Mouse (Mus musculus) CH12.LX (cell line): ENCODE measurements around the gene Ppm1b. TPM values are rescaled to one million over a fixed set of nuclear protein-coding genes. Genes with fewer than 3 reads are reported as not detected.

Experiments
- DNase-seq: peaks from one replicate; pipeline ENCODE4 v3.0.0-alpha.2; 2013; ENCODE audit errors: extremely low read depth
- H3K27ac ChIP-seq: 2 replicates; pipeline ENCODE4 v1.5.1; 2012; ENCODE audit warnings: low read depth, mild to moderate bottlenecking, control low read depth, moderate library complexity; ENCODE audit not compliant: insufficient read depth
- H3K27me3 ChIP-seq: replicated peaks from 2 replicates; pipeline ENCODE3; 2012; ENCODE audit warnings: inconsistent platforms
- H3K36me3 ChIP-seq, 2 experiments: replicated peaks in 1 of 2; 2 replicates each; pipeline versions ENCODE3 to v1.6.1; 2012; ENCODE audit warnings: inconsistent platforms in 1 of 2, low read length in 1 of 2, mild to moderate bottlenecking in 1 of 2, mixed read lengths in 1 of 2, moderate library complexity in 1 of 2; ENCODE audit not compliant: control insufficient read depth in 1 of 2, insufficient read depth in 1 of 2
- H3K4me1 ChIP-seq, 2 experiments: 2 replicates each; pipeline ENCODE4 v1.6.1; 2012; ENCODE audit warnings: inconsistent platforms in 1 of 2, moderate library complexity in 1 of 2; ENCODE audit not compliant: insufficient read depth in 2 of 2, control insufficient read depth in 1 of 2
- H3K4me2 ChIP-seq: 2 replicates; pipeline ENCODE4 v1.6.1; 2012; ENCODE audit warnings: low read depth, mild to moderate bottlenecking, control low read depth; ENCODE audit not compliant: poor library complexity, insufficient read depth, severe bottlenecking
- H3K4me3 ChIP-seq, 3 experiments: fragments of 150-350 bp in 1 of 3; sonication (generic) in 1 of 3; replicated peaks in 1 of 3; 2 replicates each; pipeline versions ENCODE3 to v1.5.1; 2011 to 2012; ENCODE audit warnings: low read depth in 2 of 3, low read length in 2 of 3, mild to moderate bottlenecking in 2 of 3, moderate library complexity in 2 of 3, control low read depth in 1 of 3, improper control_type of control experiment in 1 of 3, inconsistent platforms in 1 of 3, mixed read lengths in 1 of 3; ENCODE audit not compliant: poor library complexity in 1 of 3
- H3K79me2 ChIP-seq: replicated peaks from 2 replicates; pipeline ENCODE4 v1.6.1; 2012; ENCODE audit warnings: mild to moderate bottlenecking, moderate library complexity; ENCODE audit not compliant: control insufficient read depth, poor library complexity, insufficient read depth, severe bottlenecking; ENCODE audit errors: extremely low read depth
- H3K9ac ChIP-seq: 2 replicates; pipeline ENCODE4 v1.6.1; 2012; ENCODE audit warnings: low read depth, mild to moderate bottlenecking, control low read depth, moderate library complexity; ENCODE audit not compliant: insufficient read depth
- H3K9me3 ChIP-seq: replicated peaks from 2 replicates; pipeline ENCODE3; 2012; ENCODE audit warnings: low read length, inconsistent platforms, mixed read lengths
- BHLHE40 ChIP-seq: IDR thresholded peaks from 2 replicates; pipeline ENCODE4 v1.6.1; 2011; ENCODE audit warnings: mild to moderate bottlenecking, low read depth, low read length, improper control_type of control experiment
- CHD2 ChIP-seq: IDR thresholded peaks from 2 replicates; pipeline ENCODE4 v1.6.1; 2011; ENCODE audit warnings: low read length, improper control_type of control experiment
- E2F4 ChIP-seq: IDR thresholded peaks from 2 replicates; pipeline ENCODE4 v1.6.1; 2011; ENCODE audit warnings: low read depth, low read length, improper control_type of control experiment; ENCODE audit not compliant: insufficient replicate concordance
- ELF1 ChIP-seq: IDR thresholded peaks from 2 replicates; pipeline ENCODE4 v1.6.1; 2014; ENCODE audit warnings: low read depth, mild to moderate bottlenecking, inconsistent platforms, low read length, improper control_type of control experiment
- EP300 ChIP-seq: IDR thresholded peaks from 2 replicates; pipeline ENCODE4 v1.6.1; 2011; ENCODE audit warnings: low read length, improper control_type of control experiment
- HCFC1 ChIP-seq: IDR thresholded peaks from 2 replicates; pipeline ENCODE4 v1.6.1; 2012; ENCODE audit warnings: low read depth, mild to moderate bottlenecking, inconsistent platforms, low read length, improper control_type of control experiment
- IRF4 ChIP-seq: IDR thresholded peaks from 2 replicates; pipeline ENCODE4 v1.6.1; 2014; ENCODE audit warnings: low read depth, mild to moderate bottlenecking, inconsistent platforms, low read length, improper control_type of control experiment
- JUND ChIP-seq: conservative IDR thresholded peaks from 2 replicates; pipeline ENCODE4 v1.6.1; 2011; ENCODE audit warnings: low read depth, low read length, improper control_type of control experiment
- KAT2A ChIP-seq: IDR thresholded peaks from 2 replicates; pipeline ENCODE4 v1.6.1; 2012; ENCODE audit warnings: low read length, improper control_type of control experiment, inconsistent platforms; ENCODE audit not compliant: insufficient replicate concordance
- MAFK ChIP-seq: IDR thresholded peaks from 2 replicates; pipeline ENCODE4 v1.6.1; 2011; ENCODE audit warnings: low read length, improper control_type of control experiment; ENCODE audit not compliant: insufficient replicate concordance
- MAX ChIP-seq: IDR thresholded peaks from 2 replicates; pipeline ENCODE4 v1.6.1; 2011; ENCODE audit warnings: low read length, improper control_type of control experiment
- MAZ ChIP-seq: IDR thresholded peaks from 2 replicates; pipeline ENCODE4 v1.6.1; 2012; ENCODE audit warnings: low read depth, mild to moderate bottlenecking, inconsistent platforms, low read length, improper control_type of control experiment, moderate library complexity
- MEF2A ChIP-seq: IDR thresholded peaks from 2 replicates; pipeline ENCODE4 v1.6.1; 2014; ENCODE audit warnings: low read depth, mild to moderate bottlenecking, inconsistent platforms, low read length, improper control_type of control experiment, borderline replicate concordance
- MXI1 ChIP-seq: IDR thresholded peaks from 2 replicates; pipeline ENCODE4 v1.6.1; 2011; ENCODE audit warnings: mild to moderate bottlenecking, low read depth, low read length, improper control_type of control experiment
- MYC ChIP-seq: IDR thresholded peaks from 2 replicates; pipeline ENCODE4 v1.6.1; 2011; ENCODE audit warnings: low read depth, mild to moderate bottlenecking, improper control_type of control experiment, low read length
- NELFE ChIP-seq: IDR thresholded peaks from 2 replicates; pipeline ENCODE4 v1.6.1; 2011; ENCODE audit warnings: low read depth, low read length, improper control_type of control experiment
- NRF1 ChIP-seq: IDR thresholded peaks from 2 replicates; pipeline ENCODE4 v1.6.1; 2014; ENCODE audit warnings: low read depth, mild to moderate bottlenecking, inconsistent platforms, low read length, improper control_type of control experiment, moderate library complexity
- PAX5 ChIP-seq: IDR thresholded peaks from 2 replicates; pipeline ENCODE4 v1.6.1; 2012; ENCODE audit warnings: low read length, inconsistent platforms, mixed read lengths
- RAD21 ChIP-seq: IDR thresholded peaks from 2 replicates; pipeline ENCODE4 v1.6.1; 2011; ENCODE audit warnings: low read depth, mild to moderate bottlenecking, low read length, improper control_type of control experiment, moderate library complexity
- RCOR1 ChIP-seq: conservative IDR thresholded peaks from 2 replicates; pipeline ENCODE4 v1.6.1; 2012; ENCODE audit warnings: low read depth, mild to moderate bottlenecking, inconsistent platforms, low read length, improper control_type of control experiment
- SMC3 ChIP-seq: IDR thresholded peaks from 2 replicates; pipeline ENCODE4 v1.6.1; 2011; ENCODE audit warnings: low read depth, low read length, improper control_type of control experiment
- TCF12 ChIP-seq: IDR thresholded peaks from 2 replicates; pipeline ENCODE4 v1.6.1; 2014; ENCODE audit warnings: low read depth, mild to moderate bottlenecking, inconsistent platforms, low read length, improper control_type of control experiment
- USF1 ChIP-seq: IDR thresholded peaks from 2 replicates; pipeline ENCODE4 v1.6.1; 2014; ENCODE audit warnings: low read depth, mild to moderate bottlenecking, inconsistent platforms, low read length, improper control_type of control experiment
- USF2 ChIP-seq: conservative IDR thresholded peaks from 2 replicates; pipeline ENCODE4 v1.6.1; 2011; ENCODE audit warnings: low read depth, low read length, improper control_type of control experiment
- ZC3H11A ChIP-seq: IDR thresholded peaks from 2 replicates; pipeline ENCODE4 v1.6.1; 2012; ENCODE audit warnings: low read depth, mild to moderate bottlenecking, inconsistent platforms, low read length, improper control_type of control experiment
- ZKSCAN1 ChIP-seq: IDR thresholded peaks from 2 replicates; pipeline ENCODE4 v1.6.1; 2012; ENCODE audit warnings: low read depth, inconsistent platforms, low read length, improper control_type of control experiment, borderline replicate concordance
- ZMIZ1 ChIP-seq: IDR thresholded peaks from 2 replicates; pipeline ENCODE4 v1.6.1; 2012; ENCODE audit warnings: low read depth, mild to moderate bottlenecking, inconsistent platforms, low read length, improper control_type of control experiment
- ZNF384 ChIP-seq: IDR thresholded peaks from 2 replicates; pipeline ENCODE4 v1.6.1; 2012; ENCODE audit warnings: low read depth, low read length, improper control_type of control experiment, inconsistent platforms
- dilution Hi-C: fragments of 300-500 bp; cut with MboI; formaldehyde crosslinking; loops from 2 replicates; pipeline ENCODE4 v1.14.3; 2020; ENCODE audit warnings: low sequenced_read_pairs; ENCODE audit not compliant: extremely low pct_unique_long_range_greater_than_20kb, extremely low pct_ligation_motif_present
- in situ Hi-C: fragments of 300-500 bp; cut with MboI; formaldehyde crosslinking; loops from 3 replicates; pipeline ENCODE4 v1.14.3; 2019; ENCODE audit warnings: low sequenced_read_pairs, low pct_ligation_motif_present, low pct_unique_long_range_greater_than_20kb, mixed read lengths
- polyA plus RNA-seq: library from polyadenylated mRNA; unstranded; fragments of >175 nt; gene quantifications from 2 replicates; pipeline ENCODE4 v1.2.1, GENCODE M21; 2012; ENCODE audit warnings: low read depth; ENCODE audit not compliant: insufficient read length
- total RNA-seq, 2 experiments: library from RNA; depleted of rRNA; stranded (reverse); fragments of 300-350 nt in 1 of 2; fragments of >200 nt in 1 of 2; gene quantifications; 2 replicates each; pipeline ENCODE4 v1.2.3; 2012 to 2014

Gene Ppm1b
- total and polyA plus RNA-seq, 3 experiments = 37.7 to 49.6 (median 39.5) TPM

GRCm38 (mm10) chr17:84926233-84926632, 30.3 kb upstream of the Ppm1b start:
- H3K4me3 ChIP-seq = no peak overlapping the region
- TF ChIP-seq EP300 (no peak), ELF1 (no peak), MAX (no peak), MEF2A (no peak), NELFE (no peak), SMC3 (no peak), JUND (no peak), MXI1 (no peak), TCF12 (no peak), USF1 (no peak), MAZ (no peak), CHD2 (no peak), E2F4 (no peak), PAX5 (no peak), ZKSCAN1 (no peak), ZNF384 (no peak), NRF1 (no peak), ZC3H11A (no peak), RAD21 (no peak)
- no peaks in the 10 kb centered on the region for H3K27me3 ChIP-seq
- H3K27ac ChIP-seq = no peak overlapping the region
- no peak for DNase-seq
- H3K9ac ChIP-seq = no peak overlapping the region
- dilution Hi-C loops = no loop called here
- peaks cover 2 to 9% of the 10 kb centered on the region in 2 experiments; a peak in 2 of 4 replicates for H3K4me1 ChIP-seq
- H3K9me3 ChIP-seq = peaks cover 3% of the 10 kb centered on the region
- H3K36me3 ChIP-seq = no peaks in the 10 kb centered on the region
- H3K4me2 ChIP-seq = no peak overlapping the region
- in situ Hi-C loops = no loop called here
- no peaks in the 10 kb centered on the region for H3K79me2 ChIP-seq

DNA sequence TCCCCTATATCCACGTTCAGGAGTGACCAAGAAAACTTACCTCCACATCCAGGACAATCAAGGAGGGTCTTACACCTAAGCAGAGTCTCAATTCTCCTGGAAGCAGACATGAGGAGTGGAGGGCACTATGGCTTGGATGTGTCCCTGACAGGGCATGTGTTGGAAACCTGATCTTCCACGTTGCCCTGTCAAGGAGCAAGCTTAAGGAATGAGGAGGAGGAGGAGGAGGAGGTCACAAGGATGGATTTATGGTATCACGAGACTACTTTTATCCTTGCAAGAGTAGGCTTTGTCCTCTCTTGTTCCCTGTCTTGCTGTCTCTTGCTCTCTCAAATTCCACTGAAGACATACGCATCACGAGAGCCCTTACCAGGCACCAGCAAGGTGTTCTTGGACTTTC, 29.0 kb upstream of the Ppm1b start:
- no peak for DNase-seq
- H3K27ac ChIP-seq = no peak overlapping the region
- H3K79me2 ChIP-seq = no peaks in the 10 kb centered on the region
- H3K4me2 ChIP-seq = no peak overlapping the region
- dilution Hi-C loops (no loop called here), in situ Hi-C loops (no loop called here)
- H3K4me1 ChIP-seq = peaks cover 0 to 3% of the 10 kb centered on the region in 2 experiments; a peak in 2 of 4 replicates
- no peaks in the 10 kb centered on the region for H3K36me3 ChIP-seq
- H3K4me3 ChIP-seq = no peak overlapping the region
- TF ChIP-seq MAZ (no peak), EP300 (no peak), IRF4 (no peak), MAFK (no peak), USF1 (no peak), ELF1 (no peak), RCOR1 (no peak), JUND (no peak), HCFC1 (no peak), ZMIZ1 (no peak), PAX5 (no peak), ZNF384 (no peak), USF2 (no peak), MEF2A (no peak), BHLHE40 (no peak), ZKSCAN1 (no peak), RAD21 (no peak), KAT2A (no peak), MYC (no peak)
- TF ChIP-seq, all 38 proteins: peak for 0
- peaks cover 8% of the 10 kb centered on the region for H3K9me3 ChIP-seq
- no peak overlapping the region for H3K9ac ChIP-seq
- no peaks in the 10 kb centered on the region for H3K27me3 ChIP-seq
